Mouse (Mus musculus): ENCODE data around the gene Dync2li1. TPM values are rescaled to one million over a fixed set of nuclear protein-coding genes. Genes with fewer than 3 reads are reported as not detected.

Dync2li1 gene
- total RNA-seq (2017) = 6.8 and 8.3 TPM in 2 replicates

DNA sequence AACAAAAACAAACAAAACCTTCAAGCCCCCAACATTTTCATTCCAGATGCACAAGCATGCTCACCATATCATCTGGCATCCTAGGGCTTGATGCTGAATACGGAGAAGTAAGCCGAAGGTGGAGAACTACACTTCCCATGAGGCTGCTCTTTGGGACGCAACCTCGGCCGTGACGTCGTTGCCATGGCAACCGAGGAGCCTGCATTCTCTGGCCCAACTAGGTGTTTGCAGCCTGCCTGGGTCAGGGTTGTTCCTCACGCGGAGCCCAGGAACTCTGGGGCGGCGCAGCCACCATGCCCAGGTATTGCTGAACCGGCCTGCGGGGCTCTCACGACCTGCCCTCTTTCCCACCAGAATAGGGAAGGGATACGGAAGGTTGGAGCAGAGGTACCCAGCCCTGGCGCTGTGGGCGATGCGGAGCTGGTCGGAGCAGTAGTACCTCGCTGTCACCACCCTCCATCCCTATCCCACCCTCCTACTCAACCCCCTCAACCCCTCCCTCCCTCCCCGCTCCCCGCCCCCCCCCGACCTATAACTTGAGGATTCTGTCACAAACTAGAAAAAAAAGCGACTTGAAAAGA lies at the start of gene Dync2li1:
Dync2li1 (plus strand) TSS at position 221 of the 581 bp plus-strand sequence.
- peak; percentile 96 to 99 for ATAC-seq (replicated peaks in 1 of 2; ENCODE audit: insufficient read depth in 1 of 2, low FRiP score in 2 of 2, low TSS enrichment in 1 of 2, low read depth in 1 of 2, poor library complexity in 2 of 2, severe bottlenecking in 2 of 2)

- no peak for ATAC-seq (replicated peaks in 1 of 2; ENCODE audit: insufficient read depth in 1 of 2, low FRiP score in 2 of 2, low TSS enrichment in 1 of 2, low read depth in 1 of 2, poor library complexity in 2 of 2, severe bottlenecking in 2 of 2)
These were observed 49.5 kb upstream of the Dync2li1 start for GRCm38 (mm10) chr17:84576621-84577293.

- no peak for ATAC-seq (replicated peaks in 1 of 2; ENCODE audit: insufficient read depth in 1 of 2, low FRiP score in 2 of 2, low TSS enrichment in 1 of 2, low read depth in 1 of 2, poor library complexity in 2 of 2, severe bottlenecking in 2 of 2)
These were observed 47.0 kb upstream of the Dync2li1 start for GRCm38 (mm10) chr17:84579249-84579648.

- ATAC-seq (replicated peaks in 1 of 2; ENCODE audit: insufficient read depth in 1 of 2, low FRiP score in 2 of 2, low TSS enrichment in 1 of 2, low read depth in 1 of 2, poor library complexity in 2 of 2, severe bottlenecking in 2 of 2) = no peak
These were observed 46.5 kb upstream of the Dync2li1 start for GRCm38 (mm10) chr17:84579817-84580216.

- ATAC-seq (replicated peaks in 1 of 2; ENCODE audit: insufficient read depth in 1 of 2, low FRiP score in 2 of 2, low TSS enrichment in 1 of 2, low read depth in 1 of 2, poor library complexity in 2 of 2, severe bottlenecking in 2 of 2) = no peak
These were observed 45.5 kb upstream of the Dync2li1 start for GRCm38 (mm10) chr17:84580821-84581220.

GRCm38 (mm10) chr17:84581740-84582414 lies 44.4 kb upstream of the Dync2li1 start:
- no peak for ATAC-seq (replicated peaks in 1 of 2; ENCODE audit: insufficient read depth in 1 of 2, low FRiP score in 2 of 2, low TSS enrichment in 1 of 2, low read depth in 1 of 2, poor library complexity in 2 of 2, severe bottlenecking in 2 of 2)

DNA sequence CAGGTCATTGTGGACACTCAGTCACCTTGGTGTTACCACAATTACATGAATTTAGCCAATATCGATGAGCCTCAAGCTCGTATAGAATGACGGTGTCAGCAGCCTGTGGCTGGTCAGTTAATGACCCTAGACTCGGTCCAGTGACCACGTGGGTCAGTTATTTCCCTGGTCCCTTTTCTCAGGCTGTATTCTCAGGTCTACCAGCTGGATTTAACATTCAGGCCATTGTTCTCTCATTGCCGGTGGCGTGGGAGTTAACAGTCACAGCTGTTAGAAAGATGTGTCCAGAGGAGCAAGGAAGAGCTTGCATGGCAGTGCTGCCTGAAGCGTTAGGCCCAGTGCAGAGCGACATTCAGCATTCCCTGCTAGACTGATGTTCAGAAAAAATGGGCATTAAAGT lies 42.2 kb upstream of the Dync2li1 start:
- ATAC-seq (replicated peaks in 1 of 2; ENCODE audit: insufficient read depth in 1 of 2, low FRiP score in 2 of 2, low TSS enrichment in 1 of 2, low read depth in 1 of 2, poor library complexity in 2 of 2, severe bottlenecking in 2 of 2) = no peak

GRCm38 (mm10) chr17:84585104-84585503 lies 41.2 kb upstream of the Dync2li1 start:
- no peak for ATAC-seq (replicated peaks in 1 of 2; ENCODE audit: insufficient read depth in 1 of 2, low FRiP score in 2 of 2, low TSS enrichment in 1 of 2, low read depth in 1 of 2, poor library complexity in 2 of 2, severe bottlenecking in 2 of 2)

- ATAC-seq (replicated peaks in 1 of 2; ENCODE audit: insufficient read depth in 1 of 2, low FRiP score in 2 of 2, low TSS enrichment in 1 of 2, low read depth in 1 of 2, poor library complexity in 2 of 2, severe bottlenecking in 2 of 2) = no peak
These were observed 36.2 kb upstream of the Dync2li1 start for GRCm38 (mm10) chr17:84590065-84590464.

- ATAC-seq (replicated peaks in 1 of 2; ENCODE audit: insufficient read depth in 1 of 2, low FRiP score in 2 of 2, low TSS enrichment in 1 of 2, low read depth in 1 of 2, poor library complexity in 2 of 2, severe bottlenecking in 2 of 2) = no peak
These were observed 34.7 kb upstream of the Dync2li1 start for GRCm38 (mm10) chr17:84591431-84592150.

- ATAC-seq (replicated peaks in 1 of 2; ENCODE audit: insufficient read depth in 1 of 2, low FRiP score in 2 of 2, low TSS enrichment in 1 of 2, low read depth in 1 of 2, poor library complexity in 2 of 2, severe bottlenecking in 2 of 2) = no peak
These were observed 30.3 kb upstream of the Dync2li1 start for GRCm38 (mm10) chr17:84596015-84596441.

DNA sequence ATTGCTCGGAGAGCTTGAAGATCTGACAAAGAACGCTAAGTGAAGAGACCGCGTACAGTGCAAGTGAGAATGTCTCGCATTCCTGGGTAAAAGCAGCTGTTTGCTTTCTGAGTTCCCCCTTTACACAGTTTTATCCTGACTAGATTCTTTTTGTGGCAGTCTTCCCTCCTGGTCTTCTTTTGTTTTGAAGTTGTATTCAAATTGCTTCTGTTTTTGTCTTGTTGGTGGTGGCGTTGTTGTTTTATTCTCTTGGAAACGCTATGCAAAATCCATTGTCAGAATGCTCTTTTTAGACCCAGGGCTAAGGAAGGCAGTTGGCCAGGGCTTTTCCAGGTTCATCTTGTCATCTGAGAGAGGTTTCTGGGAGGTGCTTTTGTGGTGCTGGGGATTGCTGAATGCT lies 29.8 kb upstream of the Dync2li1 start:
- no peak for ATAC-seq (replicated peaks in 1 of 2; ENCODE audit: insufficient read depth in 1 of 2, low FRiP score in 2 of 2, low TSS enrichment in 1 of 2, low read depth in 1 of 2, poor library complexity in 2 of 2, severe bottlenecking in 2 of 2)

GRCm38 (mm10) chr17:84597859-84598258 lies 28.4 kb upstream of the Dync2li1 start:
- ATAC-seq (replicated peaks in 1 of 2; ENCODE audit: insufficient read depth in 1 of 2, low FRiP score in 2 of 2, low TSS enrichment in 1 of 2, low read depth in 1 of 2, poor library complexity in 2 of 2, severe bottlenecking in 2 of 2) = no peak

DNA sequence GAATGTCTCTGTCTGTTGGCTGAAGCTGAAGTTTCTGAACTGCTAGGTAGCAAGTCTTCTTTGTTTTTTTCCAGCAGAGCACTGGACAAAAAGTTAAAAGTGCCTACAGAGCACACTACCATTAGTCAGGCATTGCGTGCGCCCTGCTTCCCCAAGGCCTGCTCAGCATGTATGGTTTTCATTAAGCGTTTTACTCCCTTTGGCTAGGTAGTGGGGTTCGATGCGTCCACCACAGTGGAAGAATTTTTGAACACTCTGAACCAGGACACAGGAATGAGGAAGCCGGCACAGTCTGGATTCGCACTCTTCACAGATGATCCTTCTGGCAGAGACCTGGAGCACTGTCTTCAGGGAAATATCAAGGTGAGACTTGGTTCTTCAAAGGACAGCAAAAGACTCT lies 27.4 kb upstream of the Dync2li1 start:
- no peak for ATAC-seq (replicated peaks in 1 of 2; ENCODE audit: insufficient read depth in 1 of 2, low FRiP score in 2 of 2, low TSS enrichment in 1 of 2, low read depth in 1 of 2, poor library complexity in 2 of 2, severe bottlenecking in 2 of 2)

- ATAC-seq (replicated peaks in 1 of 2; ENCODE audit: insufficient read depth in 1 of 2, low FRiP score in 2 of 2, low TSS enrichment in 1 of 2, low read depth in 1 of 2, poor library complexity in 2 of 2, severe bottlenecking in 2 of 2) = no peak
These were observed 26.0 kb upstream of the Dync2li1 start for GRCm38 (mm10) chr17:84600051-84600983.

DNA sequence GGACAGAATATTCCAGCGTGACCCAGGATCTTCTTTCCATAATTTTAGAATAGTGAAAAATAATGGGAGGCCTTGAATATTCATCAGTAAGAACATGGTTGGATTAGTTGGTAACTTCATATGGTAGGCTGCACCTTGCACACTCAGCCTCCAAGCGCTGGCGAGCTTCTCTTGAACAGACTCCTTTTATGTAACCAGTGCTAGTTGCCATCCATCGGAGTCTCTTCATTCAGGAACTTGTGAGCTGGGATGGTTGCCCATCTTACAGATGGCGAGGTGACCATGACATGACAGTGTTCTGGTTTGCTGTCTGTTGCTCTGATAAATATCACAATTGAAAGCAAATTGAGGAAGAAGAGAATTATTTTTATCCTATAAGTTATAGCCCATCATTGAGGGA lies 24.5 kb upstream of the Dync2li1 start:
- ATAC-seq (replicated peaks in 1 of 2; ENCODE audit: insufficient read depth in 1 of 2, low FRiP score in 2 of 2, low TSS enrichment in 1 of 2, low read depth in 1 of 2, poor library complexity in 2 of 2, severe bottlenecking in 2 of 2) = no peak

DNA sequence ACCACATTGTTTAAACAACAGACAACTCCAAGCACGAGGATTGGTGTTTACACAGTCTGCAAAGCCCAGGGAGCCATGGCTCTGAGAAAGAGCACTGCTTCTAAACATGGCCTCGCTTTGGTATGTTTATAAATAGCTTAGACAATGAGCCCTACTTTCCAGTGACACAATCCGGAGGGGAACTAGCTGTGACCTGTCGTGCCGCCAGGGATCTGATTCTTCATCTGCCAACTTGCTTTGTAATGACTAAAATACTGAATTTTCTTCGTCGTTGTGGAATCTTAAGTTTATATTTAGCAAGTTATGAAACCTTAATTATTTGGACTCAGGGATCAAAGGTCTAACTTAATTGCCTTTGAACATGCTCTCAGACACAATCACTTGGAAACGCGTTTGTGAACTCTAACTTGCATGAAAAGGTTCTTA lies 23.1 kb upstream of the Dync2li1 start:
- no peak for ATAC-seq (replicated peaks in 1 of 2; ENCODE audit: insufficient read depth in 1 of 2, low FRiP score in 2 of 2, low TSS enrichment in 1 of 2, low read depth in 1 of 2, poor library complexity in 2 of 2, severe bottlenecking in 2 of 2)
